Comparison of ENCODE assay signal across 24 mouse cellular contexts in the genomic region with DNA sequence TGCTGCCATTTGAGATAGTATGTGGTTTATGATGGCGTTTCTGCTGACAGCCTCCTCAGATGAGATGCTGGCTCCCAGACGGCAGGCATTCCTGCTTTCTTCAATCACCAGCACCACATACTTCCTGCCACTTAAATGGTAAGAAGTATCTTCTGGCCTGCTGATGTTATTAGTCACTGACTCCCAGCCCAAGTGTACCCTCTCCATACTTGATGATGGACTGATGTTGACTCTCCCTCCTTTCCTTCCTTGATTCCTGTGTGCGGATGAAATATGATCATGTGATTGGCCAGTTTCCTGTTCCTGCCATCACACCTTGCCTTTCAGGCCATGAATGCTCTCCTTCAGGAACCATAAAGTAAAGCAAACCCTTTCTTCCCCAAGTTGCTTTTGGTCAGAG.
"Had no signal": no experiment of that assay in that cellular context is flagged by ENCODE, and none has a peak within 500 bp of the region (broad histone marks: within the 10 kb centered on the region; RNA-seq: fewer than 3 reads in every experiment).

No protein-coding gene starts in this region.

- H3K9ac ChIP-seq: forebrain, postnatal 0 days; heart, embryonic 13.5 days; heart, embryonic 15.5 days; hindbrain, embryonic 13.5 days; hindbrain, embryonic 15.5 days; kidney, embryonic 15.5 days; limb, embryonic 13.5 days; limb, embryonic 15.5 days had no signal

- H3K27ac ChIP-seq: heart, adult 2 months; heart, embryonic 10.5 days; heart, embryonic 13.5 days; heart, embryonic 15.5 days; hindbrain, embryonic 13.5 days; hindbrain, embryonic 15.5 days; hindbrain, postnatal 0 days; kidney, embryonic 15.5 days; kidney, postnatal 0 days; limb, embryonic 13.5 days; limb, embryonic 15.5 days had no signal

- H3K9me3 ChIP-seq: heart, embryonic 10.5 days; heart, embryonic 13.5 days; heart, embryonic 15.5 days; hindbrain, embryonic 13.5 days; hindbrain, embryonic 15.5 days; kidney, embryonic 15.5 days; limb, embryonic 13.5 days; limb, embryonic 15.5 days had no signal

- ATAC-seq: forebrain, postnatal 0 days; hindbrain, postnatal 0 days had no signal

- DNase-seq: forebrain, postnatal 0 days; gastrocnemius, postnatal 14 days; gastrocnemius, postnatal 36 days; heart, adult 11 months; heart, adult 2 months; heart, postnatal 14 days; heart, postnatal 36 days; kidney, adult 11 months; kidney, adult 2 months; kidney, adult 9 months; kidney, postnatal 36 days; layer of hippocampus, adult 9-11 months; layer of hippocampus, postnatal 36 days; left cerebral cortex, postnatal 4 days had no signal

- H3K4me2 ChIP-seq: heart, embryonic 13.5 days; heart, embryonic 15.5 days; hindbrain, embryonic 13.5 days; hindbrain, embryonic 15.5 days; kidney, embryonic 15.5 days; limb, embryonic 13.5 days; limb, embryonic 15.5 days had no signal

- H3K36me3 ChIP-seq: heart, embryonic 10.5 days; heart, embryonic 13.5 days; heart, embryonic 15.5 days; hindbrain, embryonic 13.5 days; hindbrain, embryonic 15.5 days; kidney, embryonic 15.5 days; limb, embryonic 13.5 days; limb, embryonic 15.5 days had no signal

- H3K4me3 ChIP-seq: heart, adult 2 months; heart, embryonic 10.5 days; heart, embryonic 13.5 days; heart, embryonic 15.5 days; hindbrain, embryonic 13.5 days; hindbrain, embryonic 15.5 days; kidney, embryonic 15.5 days; limb, embryonic 13.5 days; limb, embryonic 15.5 days had no signal

- H3K27me3 ChIP-seq: heart, embryonic 13.5 days; heart, embryonic 15.5 days; hindbrain, embryonic 13.5 days; hindbrain, embryonic 15.5 days; kidney, embryonic 15.5 days; limb, embryonic 13.5 days; limb, embryonic 15.5 days had no signal

- H3K4me1 ChIP-seq: heart, embryonic 10.5 days; heart, embryonic 13.5 days; heart, embryonic 15.5 days; kidney, embryonic 15.5 days; limb, embryonic 15.5 days had no signal
